Mouse (Mus musculus): ENCODE data around the gene Clpb. TPM values are rescaled to one million over a fixed set of nuclear protein-coding genes. Genes with fewer than 3 reads are reported as not detected.
"Not testable (repeated sequence)": the region's sequence is repeated elsewhere in the genome, so short reads cannot be mapped to it uniquely, and the experiment has no call there.

Gene Clpb
- polyA plus RNA-seq (2014; fragmentation: Nextera tagmentation; extraction: Ambion mirVana): 46.8 and 48.7 TPM in 2 replicates

DNA sequence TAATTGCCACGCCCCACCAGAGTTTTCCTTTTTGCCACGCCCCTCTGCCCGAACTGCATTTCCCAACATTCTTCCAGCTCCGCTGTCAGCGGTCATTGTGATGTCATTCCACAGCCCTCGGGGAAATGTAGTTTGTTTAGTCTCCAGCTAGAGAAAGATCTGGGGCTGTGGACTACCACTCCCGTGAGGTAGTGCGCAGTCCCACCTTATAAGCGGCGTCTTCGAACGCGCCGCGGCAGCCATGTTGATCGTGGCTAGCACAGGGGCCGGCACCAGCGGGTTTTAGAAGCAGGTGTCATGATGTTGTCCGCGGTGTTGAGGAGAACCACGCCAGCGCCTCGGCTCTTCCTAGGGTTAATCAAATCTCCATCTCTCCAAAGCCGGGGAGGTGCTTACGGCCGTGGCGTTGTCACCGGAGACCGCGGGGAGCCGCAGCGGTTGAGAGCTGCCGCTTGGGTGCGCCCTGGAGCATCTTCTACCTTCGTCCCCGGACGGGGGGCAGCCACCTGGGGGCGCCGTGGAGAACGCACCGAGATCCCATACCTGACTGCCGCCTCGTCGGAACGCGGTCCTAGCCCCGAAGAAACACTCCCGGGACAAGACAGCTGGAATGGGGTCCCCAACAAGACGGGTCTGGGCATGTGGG, at the start of gene Clpb:
Gene Clpb (plus strand): TSS at position 120 of the 646 bp plus-strand sequence.
- Histone ChIP-seq H3K4me2 (ENCODE audit: low read length) (peak within 1 kb of the TSS; percentile 79), H3K9ac (ENCODE audit: low read length) (peak within 1 kb of the TSS; percentile 68), H3K27ac (replicated peaks in 1 of 2; ENCODE audit: control insufficient read depth in 1 of 2, insufficient read depth in 1 of 2, low read depth in 2 of 2, low read length in 2 of 2) (peak within 1 kb of the TSS; percentile 15 to 73; a peak in 2 of 4 replicates), H3K36me3 (ENCODE audit: control insufficient read depth, insufficient read depth, low read length) (no peaks in the 10 kb centered on the region; the same call in 1 of the 2 replicates), H3K4me1 (ENCODE audit: control insufficient read depth in 2 of 2, insufficient read depth in 2 of 2, low read length in 2 of 2) (peaks cover 2 to 12% of the 10 kb centered on the region in 2 experiments; a peak in 3 of 4 replicates), H3K9me3 (ENCODE audit: control insufficient read depth, low read length) (no peaks in the 10 kb centered on the region), H3K27me3 (ENCODE audit: control insufficient read depth, insufficient read depth, low read length) (no peaks in the 10 kb centered on the region), H3K4me3 (ENCODE audit: control insufficient read depth in 1 of 2, insufficient read depth in 1 of 2, low read depth in 1 of 2, low read length in 2 of 2) (peak within 1 kb of the TSS; percentile 74 to 83)
- 1% methylated on average over 49 of the region's 49 CpGs for WGBS
- peak; percentile 95 for ATAC-seq (ENCODE audit: insufficient number of reproducible peaks, insufficient read depth, low FRiP score, low read depth)

- Histone ChIP-seq H3K4me1 (ENCODE audit: control insufficient read depth in 2 of 2, insufficient read depth in 2 of 2, low read length in 2 of 2) (peaks cover 0 to 3% of the 10 kb centered on the region in 2 experiments; a peak in 2 of 4 replicates), H3K4me2 (ENCODE audit: low read length) (no peak overlapping the region), H3K27ac (replicated peaks in 1 of 2; ENCODE audit: control insufficient read depth in 1 of 2, insufficient read depth in 1 of 2, low read depth in 2 of 2, low read length in 2 of 2) (no peak overlapping the region), H3K4me3 (ENCODE audit: control insufficient read depth in 1 of 2, insufficient read depth in 1 of 2, low read depth in 1 of 2, low read length in 2 of 2) (no peak overlapping the region), H3K27me3 (ENCODE audit: control insufficient read depth, insufficient read depth, low read length) (no peaks in the 10 kb centered on the region), H3K9me3 (ENCODE audit: control insufficient read depth, low read length) (0 out of 2 replicates have a peak, but pooled peaks cover 1% of the 10 kb centered on the region), H3K9ac (ENCODE audit: low read length) (no peak overlapping the region), H3K36me3 (ENCODE audit: control insufficient read depth, insufficient read depth, low read length) (no peaks in the 10 kb centered on the region)
- ATAC-seq (ENCODE audit: insufficient number of reproducible peaks, insufficient read depth, low FRiP score, low read depth): no peak
- 79% methylated on average over 7 of the region's 7 CpGs for WGBS
These were observed 48.0 kb upstream of the Clpb start for GRCm38 (mm10) chr7:101615406-101615805.

DNA sequence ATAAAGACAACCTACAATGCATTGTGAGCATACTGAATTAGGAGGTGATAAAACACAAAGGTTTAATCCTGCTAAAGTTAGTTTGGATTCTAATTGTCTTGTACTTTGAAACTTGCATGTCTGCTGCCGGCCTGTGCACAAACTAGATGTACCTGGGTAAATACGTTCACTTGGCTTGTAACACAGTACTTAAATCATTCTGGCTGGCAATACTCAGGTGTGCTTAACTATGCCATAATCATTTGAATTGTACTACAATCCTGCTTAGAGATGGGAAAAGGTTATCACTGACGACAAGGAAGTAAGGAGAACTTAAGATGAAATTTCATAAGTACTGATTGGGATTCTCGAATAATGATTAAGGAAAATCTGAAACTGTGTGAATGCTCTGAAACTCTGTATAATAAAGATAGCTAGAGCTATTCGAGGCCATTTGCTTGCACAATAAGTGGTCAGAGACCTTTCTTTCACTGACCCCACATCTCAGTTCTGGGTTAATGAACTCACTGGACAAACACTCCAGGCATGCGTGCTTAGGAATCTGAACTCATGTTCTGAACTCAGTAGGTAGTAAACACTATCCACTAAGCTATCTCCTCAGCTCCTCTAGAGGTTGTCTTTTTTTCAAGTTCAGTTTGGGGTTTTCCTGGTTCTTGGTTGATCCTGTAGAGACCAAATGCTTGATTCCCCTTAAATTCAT, 47.1 kb upstream of the Clpb start:
- no peak for ATAC-seq (ENCODE audit: insufficient number of reproducible peaks, insufficient read depth, low FRiP score, low read depth)
- H3K4me3 ChIP-seq (ENCODE audit: control insufficient read depth in 1 of 2, insufficient read depth in 1 of 2, low read depth in 1 of 2, low read length in 2 of 2): no peak overlapping the region
- H3K9me3 ChIP-seq (ENCODE audit: control insufficient read depth, low read length): no peaks in the 10 kb centered on the region
- H3K36me3 ChIP-seq (ENCODE audit: control insufficient read depth, insufficient read depth, low read length): no peaks in the 10 kb centered on the region
- H3K4me2 ChIP-seq (ENCODE audit: low read length): no peak overlapping the region
- H3K9ac ChIP-seq (ENCODE audit: low read length): no peak overlapping the region
- H3K27ac ChIP-seq (replicated peaks in 1 of 2; ENCODE audit: control insufficient read depth in 1 of 2, insufficient read depth in 1 of 2, low read depth in 2 of 2, low read length in 2 of 2): no peak overlapping the region
- no peaks in the 10 kb centered on the region for H3K27me3 ChIP-seq (ENCODE audit: control insufficient read depth, insufficient read depth, low read length)
- 66% methylated on average over 6 of the region's 6 CpGs for WGBS
- peaks cover 0 to 3% of the 10 kb centered on the region in 2 experiments; a peak in 2 of 4 replicates for H3K4me1 ChIP-seq (ENCODE audit: control insufficient read depth in 2 of 2, insufficient read depth in 2 of 2, low read length in 2 of 2)

DNA sequence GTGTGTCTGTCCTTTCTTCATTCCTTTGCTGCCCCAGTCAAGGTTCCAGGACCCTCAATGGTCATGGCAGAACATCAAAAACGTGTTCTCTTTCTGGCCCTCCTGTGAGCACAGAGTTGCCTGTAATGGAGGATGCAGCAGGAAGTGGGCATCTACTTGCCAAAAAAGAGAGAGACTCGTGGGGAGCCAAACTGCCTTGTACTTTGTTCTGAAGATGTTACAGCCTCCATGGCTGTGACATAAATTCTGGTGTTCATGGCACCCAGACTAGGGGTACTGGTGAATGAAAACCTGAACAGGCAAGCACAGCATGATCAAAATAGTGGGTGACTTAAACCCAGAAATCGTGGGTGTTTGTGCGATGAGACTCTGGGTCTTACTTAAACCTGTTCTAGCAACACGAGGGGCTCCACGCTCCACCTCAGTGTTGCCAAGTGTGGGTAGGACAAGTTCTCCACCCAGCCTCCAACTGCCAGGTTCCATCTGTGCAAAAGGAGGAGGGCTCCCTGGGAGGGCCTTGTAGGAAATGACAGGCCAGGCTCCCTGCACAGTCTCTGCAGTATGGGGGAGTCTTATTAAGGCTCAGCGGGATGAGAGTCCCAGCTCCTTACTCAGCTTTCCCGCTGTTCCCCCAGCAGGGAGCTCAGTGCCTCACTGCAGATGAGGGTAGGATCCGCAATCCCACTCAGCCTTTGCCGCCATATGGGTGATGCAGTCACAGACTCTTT, 45.8 kb upstream of the Clpb start:
- no peak overlapping the region for H3K4me3 ChIP-seq (ENCODE audit: control insufficient read depth in 1 of 2, insufficient read depth in 1 of 2, low read depth in 1 of 2, low read length in 2 of 2)
- WGBS: 71% methylated on average over 10 of the region's 10 CpGs

DNA sequence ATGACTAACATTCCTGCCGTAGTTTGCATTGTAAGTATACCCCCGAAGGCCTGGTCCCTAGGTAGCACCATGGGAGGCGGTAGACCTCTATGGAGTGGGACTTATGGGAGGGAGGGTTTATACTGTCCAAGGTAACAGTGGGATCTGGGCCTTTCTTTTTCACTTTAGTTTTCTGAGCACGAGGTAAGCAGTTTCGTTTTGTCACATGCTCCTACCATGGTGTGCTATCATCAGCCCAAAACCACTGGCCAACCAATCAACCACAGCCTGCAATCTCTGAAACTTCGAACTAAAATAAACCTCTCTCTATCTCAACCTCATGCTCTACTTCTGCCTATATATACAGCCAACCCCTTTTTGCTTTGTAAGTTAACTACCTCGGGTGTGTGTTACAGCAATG, 45.2 kb upstream of the Clpb start:
- Histone ChIP-seq H3K9me3 (ENCODE audit: control insufficient read depth, low read length) (no peaks in the 10 kb centered on the region), H3K4me1 (ENCODE audit: control insufficient read depth in 2 of 2, insufficient read depth in 2 of 2, low read length in 2 of 2) (peaks cover 0 to 3% of the 10 kb centered on the region in 2 experiments; a peak in 2 of 4 replicates), H3K27me3 (ENCODE audit: control insufficient read depth, insufficient read depth, low read length) (no peaks in the 10 kb centered on the region), H3K9ac (ENCODE audit: low read length) (no peak overlapping the region), H3K27ac (replicated peaks in 1 of 2; ENCODE audit: control insufficient read depth in 1 of 2, insufficient read depth in 1 of 2, low read depth in 2 of 2, low read length in 2 of 2) (no peak overlapping the region), H3K4me2 (ENCODE audit: low read length) (no peak overlapping the region), H3K4me3 (ENCODE audit: control insufficient read depth in 1 of 2, insufficient read depth in 1 of 2, low read depth in 1 of 2, low read length in 2 of 2) (no peak overlapping the region), H3K36me3 (ENCODE audit: control insufficient read depth, insufficient read depth, low read length) (no peaks in the 10 kb centered on the region)
- 74% methylated on average over 7 of the region's 7 CpGs for WGBS
- ATAC-seq (ENCODE audit: insufficient number of reproducible peaks, insufficient read depth, low FRiP score, low read depth): no peak

More for the DNA sequence above, 45.8 kb upstream of the Clpb start:
- no peak overlapping the region for H3K9ac ChIP-seq (ENCODE audit: low read length)
- H3K27me3 ChIP-seq (ENCODE audit: control insufficient read depth, insufficient read depth, low read length): no peaks in the 10 kb centered on the region
- no peak overlapping the region for H3K27ac ChIP-seq (replicated peaks in 1 of 2; ENCODE audit: control insufficient read depth in 1 of 2, insufficient read depth in 1 of 2, low read depth in 2 of 2, low read length in 2 of 2)
- H3K9me3 ChIP-seq (ENCODE audit: control insufficient read depth, low read length): no peaks in the 10 kb centered on the region
- no peaks in the 10 kb centered on the region for H3K36me3 ChIP-seq (ENCODE audit: control insufficient read depth, insufficient read depth, low read length)
- peaks cover 0 to 3% of the 10 kb centered on the region in 2 experiments; a peak in 2 of 4 replicates for H3K4me1 ChIP-seq (ENCODE audit: control insufficient read depth in 2 of 2, insufficient read depth in 2 of 2, low read length in 2 of 2)
- ATAC-seq (ENCODE audit: insufficient number of reproducible peaks, insufficient read depth, low FRiP score, low read depth): no peak
- H3K4me2 ChIP-seq (ENCODE audit: low read length): no peak overlapping the region

GRCm38 (mm10) chr7:101620373-101620772, 43.1 kb upstream of the Clpb start:
- H3K27ac ChIP-seq (replicated peaks in 1 of 2; ENCODE audit: control insufficient read depth in 1 of 2, insufficient read depth in 1 of 2, low read depth in 2 of 2, low read length in 2 of 2): no peak overlapping the region
- H3K4me1 ChIP-seq (ENCODE audit: control insufficient read depth in 2 of 2, insufficient read depth in 2 of 2, low read length in 2 of 2): peaks cover 0 to 3% of the 10 kb centered on the region in 2 experiments; a peak in 2 of 4 replicates
- no peaks in the 10 kb centered on the region for H3K27me3 ChIP-seq (ENCODE audit: control insufficient read depth, insufficient read depth, low read length)
- WGBS: 28% methylated on average over 4 of the region's 4 CpGs
- H3K36me3 ChIP-seq (ENCODE audit: control insufficient read depth, insufficient read depth, low read length): no peaks in the 10 kb centered on the region
- no peaks in the 10 kb centered on the region for H3K9me3 ChIP-seq (ENCODE audit: control insufficient read depth, low read length)
- no peak overlapping the region for H3K4me3 ChIP-seq (ENCODE audit: control insufficient read depth in 1 of 2, insufficient read depth in 1 of 2, low read depth in 1 of 2, low read length in 2 of 2)
- ATAC-seq (ENCODE audit: insufficient number of reproducible peaks, insufficient read depth, low FRiP score, low read depth): no peak
- no peak overlapping the region for H3K9ac ChIP-seq (ENCODE audit: low read length)
- no peak overlapping the region for H3K4me2 ChIP-seq (ENCODE audit: low read length)

DNA sequence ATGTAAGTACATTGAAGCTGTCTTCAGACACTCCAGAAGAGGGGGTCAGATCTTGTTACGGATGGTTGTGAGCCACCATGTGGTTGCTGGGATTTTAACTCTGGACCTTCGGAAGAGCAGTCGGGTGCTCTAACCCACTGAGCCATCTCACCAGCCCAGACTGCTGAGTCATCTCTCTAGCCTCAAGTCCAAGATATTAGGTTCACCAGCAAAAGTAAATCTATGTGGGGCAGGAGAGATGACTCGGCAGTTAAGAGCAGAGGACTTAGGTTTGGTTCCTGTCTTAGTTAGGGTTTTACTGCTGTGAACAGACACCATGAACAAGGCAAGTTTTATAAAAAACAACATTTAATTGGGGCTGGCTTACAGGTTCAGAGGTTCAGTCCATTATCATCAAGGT, 41.6 kb upstream of the Clpb start:
- not testable (repeated sequence) for H3K4me1 ChIP-seq (ENCODE audit: control insufficient read depth in 2 of 2, insufficient read depth in 2 of 2, low read length in 2 of 2); H3K4me2 ChIP-seq (ENCODE audit: low read length); H3K36me3 ChIP-seq (ENCODE audit: control insufficient read depth, insufficient read depth, low read length); H3K9me3 ChIP-seq (ENCODE audit: control insufficient read depth, low read length); H3K9ac ChIP-seq (ENCODE audit: low read length); ATAC-seq (ENCODE audit: insufficient number of reproducible peaks, insufficient read depth, low FRiP score, low read depth); H3K27me3 ChIP-seq (ENCODE audit: control insufficient read depth, insufficient read depth, low read length); H3K27ac ChIP-seq (replicated peaks in 1 of 2; ENCODE audit: control insufficient read depth in 1 of 2, insufficient read depth in 1 of 2, low read depth in 2 of 2, low read length in 2 of 2); H3K4me3 ChIP-seq (ENCODE audit: control insufficient read depth in 1 of 2, insufficient read depth in 1 of 2, low read depth in 1 of 2, low read length in 2 of 2)
- 69% methylated on average over 4 of the region's 4 CpGs for WGBS
